Mouse (Mus musculus): Measurements from ENCODE around the gene Nf2. TPM values are rescaled to one million over a fixed set of nuclear protein-coding genes. Genes with fewer than 3 reads are reported as not detected.

The Nf2 gene
- total and polyA plus RNA-seq, 3 experiments = 45.2 to 103 (median 50.7) TPM

DNA sequence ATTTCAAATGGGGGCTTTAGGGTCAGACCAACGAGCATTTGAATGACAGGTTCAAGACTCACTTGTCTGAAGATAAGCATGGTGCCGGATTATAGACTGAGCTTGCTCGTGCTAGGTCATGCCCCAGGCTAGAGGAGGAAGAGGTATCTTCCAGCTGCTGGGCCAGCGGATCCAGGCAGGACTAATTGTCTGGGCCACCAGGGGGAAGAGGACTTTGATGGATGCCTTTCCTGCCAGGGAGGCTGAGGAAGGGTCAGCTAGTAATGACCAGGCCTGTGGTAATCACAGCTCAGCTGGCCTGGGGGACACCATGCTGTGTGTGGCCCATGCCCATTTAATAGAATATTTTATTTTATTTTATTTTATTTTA is 91.6 kb downstream of the Nf2 start:
- peaks cover 8% of the 10 kb centered on the region for H3K9me3 ChIP-seq (replicated peaks; ENCODE audit: low read length)
- no peak for TF ChIP-seq CTCF (conservative IDR thresholded peaks at IDR 0.05 in 1 of 2, IDR thresholded peaks at IDR 0.05 in 1 of 2; ENCODE audit: low read depth in 2 of 2, low read length in 2 of 2)
- no peak for TF ChIP-seq MAFK (IDR thresholded peaks at IDR 0.05; ENCODE audit: insufficient replicate concordance, low read length)
- TF ChIP-seq ETS1 (conservative IDR thresholded peaks at IDR 0.05; ENCODE audit: low read depth, low read length) = no peak
- no peak for TF ChIP-seq CHD1 (IDR thresholded peaks at IDR 0.05; ENCODE audit: low read depth, low read length)
- no peak for TF ChIP-seq CHD2 (IDR thresholded peaks at IDR 0.05; ENCODE audit: low read length)
- TF ChIP-seq ZMIZ1 (IDR thresholded peaks at IDR 0.05; ENCODE audit: low read depth, low read length) = no peak
- TF ChIP-seq TCF12 (IDR thresholded peaks at IDR 0.05; ENCODE audit: low read depth, low read length) = no peak
- no peak for TF ChIP-seq TBP (conservative IDR thresholded peaks at IDR 0.05; ENCODE audit: low read depth, low read length)
- no peak for TF ChIP-seq GABPA (IDR thresholded peaks at IDR 0.05; ENCODE audit: insufficient replicate concordance, low read depth, low read length)
- no peak for TF ChIP-seq NELFE (IDR thresholded peaks at IDR 0.05; ENCODE audit: low read depth, low read length)
- TF ChIP-seq ZNF384 (IDR thresholded peaks at IDR 0.05; ENCODE audit: low read depth, low read length) = no peak
- TF ChIP-seq HCFC1 (IDR thresholded peaks at IDR 0.05; ENCODE audit: low read depth, low read length) = no peak
- TF ChIP-seq POLR2AphosphoS2 (IDR thresholded peaks at IDR 0.05; ENCODE audit: low read depth, low read length) = no peak
- no peak for TF ChIP-seq E2F4 (IDR thresholded peaks at IDR 0.05; ENCODE audit: insufficient replicate concordance, low read depth, low read length)
- no peak for TF ChIP-seq BHLHE40 (IDR thresholded peaks at IDR 0.05; ENCODE audit: low read depth, low read length)
- no peak for TF ChIP-seq MEF2A (IDR thresholded peaks at IDR 0.05; ENCODE audit: borderline replicate concordance, low read depth, low read length)
- TF ChIP-seq EP300 (IDR thresholded peaks at IDR 0.05; ENCODE audit: low read length) = no peak
- TF ChIP-seq MAZ (IDR thresholded peaks at IDR 0.05; ENCODE audit: low read depth, low read length) = no peak
- TF ChIP-seq ZKSCAN1 (IDR thresholded peaks at IDR 0.05; ENCODE audit: borderline replicate concordance, low read depth, low read length) = no peak
- no peaks in the 10 kb centered on the region for H3K27me3 ChIP-seq (replicated peaks)
- no peak for DNase-seq (ENCODE audit: extremely low read depth)
- in situ Hi-C loops (cut with MboI; ENCODE audit: low pct_ligation_motif_present, low pct_unique_long_range_greater_than_20kb, low sequenced_read_pairs) (no loop called here), dilution Hi-C loops (cut with MboI; ENCODE audit: extremely low pct_ligation_motif_present, extremely low pct_unique_long_range_greater_than_20kb, low sequenced_read_pairs) (no loop called here)
- H3K4me1 ChIP-seq (ENCODE audit: control insufficient read depth in 1 of 2, insufficient read depth in 2 of 2) = peaks cover 14 to 58% of the 10 kb centered on the region in 2 experiments
- H3K79me2 ChIP-seq (replicated peaks; ENCODE audit: control insufficient read depth, extremely low read depth, insufficient read depth, poor library complexity, severe bottlenecking) = no peaks in the 10 kb centered on the region
- H3K4me2 ChIP-seq (ENCODE audit: insufficient read depth, low read depth, poor library complexity, severe bottlenecking) = no peak overlapping the region
- no peak overlapping the region for H3K4me3 ChIP-seq (replicated peaks in 1 of 3; ENCODE audit: low read depth in 2 of 3, low read length in 2 of 3, poor library complexity in 1 of 3)
- no peak overlapping the region for H3K9ac ChIP-seq (ENCODE audit: insufficient read depth, low read depth)
- H3K27ac ChIP-seq (ENCODE audit: insufficient read depth, low read depth) = no peak overlapping the region
- H3K36me3 ChIP-seq (replicated peaks in 1 of 2; ENCODE audit: control insufficient read depth in 1 of 2, insufficient read depth in 1 of 2, low read length in 1 of 2) = peaks cover 0 to 1% of the 10 kb centered on the region in 2 experiments

DNA sequence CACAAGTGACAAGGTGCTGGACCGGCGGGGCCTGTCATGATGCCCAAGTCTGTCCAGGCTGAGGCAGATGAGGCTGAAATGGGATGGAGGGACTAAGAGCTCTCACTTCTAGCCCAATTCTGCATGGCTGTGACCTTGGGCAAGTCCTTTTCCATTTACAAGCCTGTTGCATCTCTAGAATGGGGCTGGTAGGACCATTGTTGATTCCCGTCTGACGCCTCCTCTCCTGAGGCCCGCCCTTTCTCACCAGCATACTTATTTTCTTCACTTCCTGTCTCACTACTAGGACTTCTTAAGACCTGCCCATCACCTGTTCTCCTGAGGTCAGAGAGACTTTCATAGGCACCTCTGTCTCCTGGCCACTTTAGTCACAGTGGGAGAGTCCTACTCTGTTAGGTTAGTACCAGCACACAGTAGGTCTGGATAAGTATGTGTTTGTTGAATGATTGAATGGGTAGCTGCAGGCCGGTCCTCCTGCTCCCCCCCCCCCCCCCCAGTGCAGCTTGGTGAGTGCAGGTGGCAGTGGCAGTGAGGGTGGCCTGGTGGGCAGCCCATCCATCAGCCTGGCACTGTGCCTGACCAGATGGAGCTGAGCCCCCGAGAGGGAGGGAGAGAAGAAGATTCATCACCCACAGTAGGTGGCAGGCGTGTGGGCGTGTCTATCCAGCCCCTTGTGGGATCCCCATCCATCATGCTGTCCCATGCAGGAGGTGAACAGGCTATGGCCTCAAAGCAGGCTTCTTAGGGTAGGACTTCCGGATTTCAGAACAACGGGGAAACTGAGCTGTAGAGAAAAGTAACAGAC is 92.2 kb downstream of the Nf2 start:
- dilution Hi-C loops (cut with MboI; ENCODE audit: extremely low pct_ligation_motif_present, extremely low pct_unique_long_range_greater_than_20kb, low sequenced_read_pairs) = no loop called here
- H3K27me3 ChIP-seq (replicated peaks) = no peaks in the 10 kb centered on the region
- in situ Hi-C loops (cut with MboI; ENCODE audit: low pct_ligation_motif_present, low pct_unique_long_range_greater_than_20kb, low sequenced_read_pairs) = no loop called here

More for the DNA sequence above, 92.2 kb downstream of the Nf2 start:
- no peak overlapping the region for H3K27ac ChIP-seq (ENCODE audit: insufficient read depth, low read depth)
- H3K36me3 ChIP-seq (replicated peaks in 1 of 2; ENCODE audit: control insufficient read depth in 1 of 2, insufficient read depth in 1 of 2, low read length in 1 of 2) = peaks cover 0 to 1% of the 10 kb centered on the region in 2 experiments
- H3K9me3 ChIP-seq (replicated peaks; ENCODE audit: low read length) = peaks cover 8% of the 10 kb centered on the region
- H3K4me1 ChIP-seq (ENCODE audit: control insufficient read depth in 1 of 2, insufficient read depth in 2 of 2) = peaks cover 10 to 52% of the 10 kb centered on the region in 2 experiments
- H3K4me3 ChIP-seq (replicated peaks in 1 of 3; ENCODE audit: low read depth in 2 of 3, low read length in 2 of 3, poor library complexity in 1 of 3) = no peak overlapping the region
- no peaks in the 10 kb centered on the region for H3K79me2 ChIP-seq (replicated peaks; ENCODE audit: control insufficient read depth, extremely low read depth, insufficient read depth, poor library complexity, severe bottlenecking)
- H3K9ac ChIP-seq (ENCODE audit: insufficient read depth, low read depth) = no peak overlapping the region
- no peak for DNase-seq (ENCODE audit: extremely low read depth)
- TF ChIP-seq GABPA (IDR thresholded peaks at IDR 0.05; ENCODE audit: insufficient replicate concordance, low read depth, low read length) (no peak), EP300 (IDR thresholded peaks at IDR 0.05; ENCODE audit: low read length) (no peak), RAD21 (IDR thresholded peaks at IDR 0.05; ENCODE audit: low read depth, low read length) (no peak), USF1 (IDR thresholded peaks at IDR 0.05; ENCODE audit: low read depth, low read length) (no peak), MAZ (IDR thresholded peaks at IDR 0.05; ENCODE audit: low read depth, low read length) (no peak), ZKSCAN1 (IDR thresholded peaks at IDR 0.05; ENCODE audit: borderline replicate concordance, low read depth, low read length) (peak; percentile 52), ELF1 (IDR thresholded peaks at IDR 0.05; ENCODE audit: low read depth, low read length) (no peak), IRF4 (IDR thresholded peaks at IDR 0.05; ENCODE audit: low read depth, low read length) (no peak)
- no peak overlapping the region for H3K4me2 ChIP-seq (ENCODE audit: insufficient read depth, low read depth, poor library complexity, severe bottlenecking)

Data from CH12.LX (cell line).